Mouse (Mus musculus) cerebellum, adult 2 months (tissue): ENCODE measurements around the gene Hist1h2bn. TPM values are rescaled to one million over a fixed set of nuclear protein-coding genes. Genes with fewer than 3 reads are reported as not detected.
A peak's percentile ranks its signal among the peaks of the same experiment; 100 is the strongest.
"Not testable (repeated sequence)": the region's sequence is repeated elsewhere in the genome, so short reads cannot be mapped to it uniquely, and the experiment has no call there.

Experiments
- DNase-seq, 2 experiments: peaks; one replicate each; pipeline ENCODE4 v3.0.0; 2021
- H3K27ac ChIP-seq: fragments of 200-500 bp; 2 replicates; pipeline ENCODE4 v1.5.1; 2012; ENCODE audit warnings: low read length, control low read depth, inconsistent platforms; ENCODE audit not compliant: insufficient read depth
- H3K27me3 ChIP-seq: fragments of 200-500 bp; 2 replicates; pipeline ENCODE4 v1.6.1; 2012; ENCODE audit warnings: inconsistent platforms, mild to moderate bottlenecking, low read length, moderate library complexity; ENCODE audit not compliant: control insufficient read depth, insufficient read depth
- H3K4me1 ChIP-seq: fragments of 200-500 bp; 2 replicates; pipeline ENCODE4 v1.6.1; 2011; ENCODE audit warnings: low read length; ENCODE audit not compliant: control insufficient read depth, insufficient read depth
- H3K4me3 ChIP-seq: fragments of 200-500 bp; replicated peaks from 2 replicates; pipeline ENCODE3; 2011; ENCODE audit warnings: mild to moderate bottlenecking, low read depth, low read length, control low read depth; ENCODE audit not compliant: insufficient read depth
- CTCF ChIP-seq: fragments of 200-500 bp; IDR thresholded peaks from 2 replicates; pipeline ENCODE4 v1.5.1; 2011; ENCODE audit warnings: low read depth, mild to moderate bottlenecking, control low read depth, low read length, moderate library complexity, borderline replicate concordance; ENCODE audit not compliant: insufficient read depth
- POLR2A ChIP-seq: fragments of 200-500 bp; IDR thresholded peaks from 2 replicates; pipeline ENCODE4 v1.6.1; 2011; ENCODE audit warnings: low read length, control low read depth, borderline replicate concordance; ENCODE audit not compliant: insufficient read depth
- WGBS: fragments of 180-500 bp; shearing (Covaris S2); methylation state at CpG from one replicate; pipeline ENCODE4 v1.1.7; 2018; 5-methylcytosine and 5-hydroxymethylcytosine counted together
- polyA plus RNA-seq: library from polyadenylated mRNA; depleted of rRNA; stranded (reverse); fragments of >200 nt; gene quantifications from 2 replicates; pipeline ENCODE4 v1.2.3, GENCODE M21; 2012

Hist1h2bn gene
- polyA plus RNA-seq, 1 experiment, result 1.2 TPM

GRCm38 (mm10) chr13:21722993-21723836 lies 30.7 kb upstream of the Hist1h2bn start:
- H3K4me1 ChIP-seq, result no peaks in the 10 kb centered on the region
- no peak for DNase-seq
- H3K27ac ChIP-seq, result no peak overlapping the region
- TF ChIP-seq CTCF, result no peak
- TF ChIP-seq POLR2A, result no peak
- H3K27me3 ChIP-seq, result no peaks in the 10 kb centered on the region
- H3K4me3 ChIP-seq, result no peak overlapping the region
- 44% methylated on average over 5 of the region's 5 CpGs for WGBS

- no peak for DNase-seq
- Histone ChIP-seq H3K4me3 (no peak overlapping the region), H3K4me1 (no peaks in the 10 kb centered on the region), H3K27me3 (no peaks in the 10 kb centered on the region), H3K27ac (no peak overlapping the region)
- WGBS, result 53% methylated on average over 11 of the region's 11 CpGs
- TF ChIP-seq POLR2A, result no peak
- TF ChIP-seq CTCF, result no peak
Measured at GRCm38 (mm10) chr13:21727948-21728572, 25.9 kb upstream of the Hist1h2bn start.

GRCm38 (mm10) chr13:21729544-21729943 lies 24.4 kb upstream of the Hist1h2bn start:
- H3K4me3 ChIP-seq, result no peak overlapping the region
- WGBS, result 68% methylated on average over 1 of the region's 1 CpGs
- H3K27ac ChIP-seq, result no peak overlapping the region
- H3K4me1 ChIP-seq, result no peaks in the 10 kb centered on the region
- no peak for TF ChIP-seq CTCF
- TF ChIP-seq POLR2A, result no peak
- H3K27me3 ChIP-seq, result no peaks in the 10 kb centered on the region; the same call in 1 of the 2 replicates
- no peak for DNase-seq

GRCm38 (mm10) chr13:21733466-21733865 lies 20.5 kb upstream of the Hist1h2bn start:
- 84% methylated on average over 5 of the region's 5 CpGs for WGBS
- TF ChIP-seq CTCF, result no peak
- TF ChIP-seq POLR2A, result no peak
- H3K4me1 ChIP-seq, result no peaks in the 10 kb centered on the region
- DNase-seq, result no peak
- no peak overlapping the region for H3K4me3 ChIP-seq
- no peaks in the 10 kb centered on the region; the same call in 1 of the 2 replicates for H3K27me3 ChIP-seq
- no peak overlapping the region for H3K27ac ChIP-seq

GRCm38 (mm10) chr13:21734010-21734905 lies 19.7 kb upstream of the Hist1h2bn start:
- Histone ChIP-seq H3K4me1 (no peaks in the 10 kb centered on the region), H3K27me3 (no peaks in the 10 kb centered on the region; the same call in 1 of the 2 replicates), H3K27ac (no peak overlapping the region), H3K4me3 (peak overlapping the region; percentile 35)
- TF ChIP-seq CTCF (peak; percentile 84), POLR2A (no peak)
- under 1% methylated on average over 21 of the region's 21 CpGs for WGBS
- peak; percentile 75 to 85 for DNase-seq

- H3K4me3 ChIP-seq, result peak within 1 kb of the TSS; percentile 35
- H3K27me3 ChIP-seq, H3K27ac ChIP-seq, H3K4me1 ChIP-seq: not testable (repeated sequence)
- peak; percentile 74; the same call in 1 of the 2 replicates for TF ChIP-seq POLR2A
- WGBS, result under 1% methylated on average over 48 of the region's 56 CpGs
- peak; percentile 80 to 81 for DNase-seq
Measured at GRCm38 (mm10) chr13:21734906-21735767, 18.8 kb upstream of the Hist1h2bn start, which contains the start of gene Hist1h4j. Gene Hist1h4j, plus strand, starts transcription at chr13:21735064.
